Mouse (Mus musculus) liver, embryonic 13.5 days (tissue): ENCODE results near the gene Foxn2. TPM values are rescaled to one million over a fixed set of nuclear protein-coding genes. Genes with fewer than 3 reads are reported as not detected.

Experiments used
- ATAC-seq: fragments of 200-750 bp; cut with Nextera tagmentation; 2 replicates; pipeline ENCODE4 v1.8.0; 2017; ENCODE audit warnings: low read depth, mild to moderate bottlenecking, moderate number of reproducible peaks, moderate library complexity
- DNase-seq: peaks from one replicate; pipeline ENCODE4 v3.0.0; 2022
- H3K27ac ChIP-seq: fragments of 300-500 bp; sonication (generic); 2 replicates; pipeline ENCODE4 v1.5.1; 2015; ENCODE audit warnings: moderate library complexity, mild to moderate bottlenecking, inconsistent platforms
- H3K27me3 ChIP-seq: fragments of 300-500 bp; sonication (generic); 2 replicates; pipeline ENCODE4 v1.6.1; 2015; ENCODE audit warnings: mild to moderate bottlenecking, inconsistent platforms
- H3K36me3 ChIP-seq: fragments of 300-500 bp; sonication (generic); 2 replicates; pipeline ENCODE4 v1.6.1; 2015; ENCODE audit warnings: mild to moderate bottlenecking, inconsistent platforms
- H3K4me1 ChIP-seq: fragments of 300-500 bp; sonication (generic); replicated peaks from 2 replicates; pipeline ENCODE4 v1.6.1; 2015; ENCODE audit warnings: inconsistent platforms
- H3K4me2 ChIP-seq: fragments of 300-500 bp; sonication (generic); 2 replicates; pipeline ENCODE4 v1.6.1; 2015; ENCODE audit warnings: inconsistent platforms, mild to moderate bottlenecking, moderate library complexity
- H3K4me3 ChIP-seq: fragments of 300-500 bp; sonication (generic); replicated peaks from 2 replicates; pipeline ENCODE4 v1.5.1; 2015; ENCODE audit warnings: mild to moderate bottlenecking, inconsistent platforms
- H3K9ac ChIP-seq: fragments of 300-500 bp; sonication (generic); 2 replicates; pipeline ENCODE4 v1.6.1; 2015; ENCODE audit warnings: mild to moderate bottlenecking, inconsistent platforms
- H3K9me3 ChIP-seq: fragments of 300-500 bp; sonication (generic); replicated peaks from 2 replicates; pipeline ENCODE4 v1.6.1; 2016; ENCODE audit warnings: inconsistent platforms
- WGBS: fragments of 180-500 bp; shearing (Covaris S2); methylation state at CpG from one replicate; pipeline ENCODE4 v1.1.7; 2015; ENCODE audit not compliant: insufficient replicate concordance; 5-methylcytosine and 5-hydroxymethylcytosine counted together
- polyA plus RNA-seq: library from polyadenylated mRNA; unstranded; fragments of >200 nt; fragmentation: Nextera tagmentation; extraction: Ambion mirVana; gene quantifications from 2 replicates; pipeline ENCODE4 v1.2.1, GENCODE M21; 2015

The Foxn2 gene
- polyA plus RNA-seq, 1 experiment from 2014 or later = 12.0 TPM

GRCm38 (mm10) chr17:88473766-88474165 lies 33.3 kb downstream of the Foxn2 start:
- WGBS = 72% methylated on average over 2 of the region's 2 CpGs
- no peak overlapping the region for H3K9ac ChIP-seq
- ATAC-seq (no peak), DNase-seq (no peak)
- H3K9me3 ChIP-seq = no peaks in the 10 kb centered on the region
- peaks cover 9% of the 10 kb centered on the region for H3K4me1 ChIP-seq
- no peak overlapping the region for H3K4me2 ChIP-seq
- H3K27ac ChIP-seq = no peak overlapping the region
- H3K27me3 ChIP-seq = no peaks in the 10 kb centered on the region
- H3K36me3 ChIP-seq = peaks cover 48% of the 10 kb centered on the region
- no peak overlapping the region for H3K4me3 ChIP-seq

GRCm38 (mm10) chr17:88477165-88477564 lies 36.7 kb downstream of the Foxn2 start:
- ATAC-seq (no peak), DNase-seq (no peak)
- Histone ChIP-seq H3K27ac (no peak overlapping the region), H3K27me3 (no peaks in the 10 kb centered on the region), H3K9me3 (no peaks in the 10 kb centered on the region), H3K4me1 (peaks cover 39% of the 10 kb centered on the region), H3K9ac (no peak overlapping the region), H3K4me2 (no peak overlapping the region), H3K36me3 (peaks cover 22% of the 10 kb centered on the region), H3K4me3 (no peak overlapping the region)
- WGBS = 88% methylated on average over 7 of the region's 7 CpGs

- Histone ChIP-seq H3K4me1 (peaks cover 40% of the 10 kb centered on the region), H3K9me3 (no peaks in the 10 kb centered on the region), H3K4me3 (no peak overlapping the region), H3K36me3 (peaks cover 21% of the 10 kb centered on the region), H3K4me2 (no peak overlapping the region), H3K27ac (no peak overlapping the region), H3K27me3 (no peaks in the 10 kb centered on the region), H3K9ac (no peak overlapping the region)
- DNase-seq (no peak), ATAC-seq (no peak)
Observed at GRCm38 (mm10) chr17:88477699-88478098, 37.2 kb downstream of the Foxn2 start.

- Histone ChIP-seq H3K36me3 (peaks cover 22% of the 10 kb centered on the region), H3K4me1 (peaks cover 40% of the 10 kb centered on the region), H3K9ac (no peak overlapping the region), H3K4me3 (no peak overlapping the region), H3K27me3 (no peaks in the 10 kb centered on the region), H3K9me3 (no peaks in the 10 kb centered on the region), H3K27ac (peak overlapping the region; percentile 53; the same call in 1 of the 2 replicates), H3K4me2 (peak overlapping the region; percentile 26; the same call in 1 of the 2 replicates)
- WGBS = 41% methylated on average over 13 of the region's 13 CpGs
- ATAC-seq (peak; percentile 77), DNase-seq (peak; percentile 43)
Observed at GRCm38 (mm10) chr17:88479040-88479439, 38.5 kb downstream of the Foxn2 start.

- no peak for DNase-seq
- H3K27me3 ChIP-seq = no peaks in the 10 kb centered on the region
- no peak for ATAC-seq
- peaks cover 24% of the 10 kb centered on the region for H3K36me3 ChIP-seq
- no peak overlapping the region for H3K27ac ChIP-seq
- no peak overlapping the region for H3K4me3 ChIP-seq
- H3K4me1 ChIP-seq = peaks cover 33% of the 10 kb centered on the region
- 67% methylated on average over 10 of the region's 10 CpGs for WGBS
- no peaks in the 10 kb centered on the region for H3K9me3 ChIP-seq
- no peak overlapping the region for H3K9ac ChIP-seq
- no peak overlapping the region for H3K4me2 ChIP-seq
Observed at GRCm38 (mm10) chr17:88480369-88480768, 39.9 kb downstream of the Foxn2 start.

GRCm38 (mm10) chr17:88481062-88481461 lies 40.6 kb downstream of the Foxn2 start:
- DNase-seq (no peak), ATAC-seq (no peak)
- no peak overlapping the region for H3K9ac ChIP-seq
- no peaks in the 10 kb centered on the region for H3K27me3 ChIP-seq
- H3K36me3 ChIP-seq = peaks cover 24% of the 10 kb centered on the region
- peak overlapping the region; percentile 64 for H3K27ac ChIP-seq
- H3K4me1 ChIP-seq = peaks cover 33% of the 10 kb centered on the region
- H3K9me3 ChIP-seq = no peaks in the 10 kb centered on the region
- WGBS = 52% methylated on average over 2 of the region's 2 CpGs
- H3K4me3 ChIP-seq = no peak overlapping the region
- H3K4me2 ChIP-seq = no peak overlapping the region; the same call in 1 of the 2 replicates

- DNase-seq (peak; percentile 40), ATAC-seq (peak; percentile 88)
- no peak overlapping the region for H3K9ac ChIP-seq
- H3K27me3 ChIP-seq = no peaks in the 10 kb centered on the region
- H3K4me2 ChIP-seq = no peak overlapping the region; the same call in 1 of the 2 replicates
- H3K27ac ChIP-seq = peak overlapping the region; percentile 64
- no peaks in the 10 kb centered on the region for H3K9me3 ChIP-seq
- 28% methylated on average over 3 of the region's 3 CpGs for WGBS
- peaks cover 33% of the 10 kb centered on the region for H3K4me1 ChIP-seq
- peaks cover 24% of the 10 kb centered on the region for H3K36me3 ChIP-seq
- no peak overlapping the region for H3K4me3 ChIP-seq
Observed at GRCm38 (mm10) chr17:88481587-88481986, 41.1 kb downstream of the Foxn2 start.

GRCm38 (mm10) chr17:88484539-88484938 lies 44.0 kb downstream of the Foxn2 start:
- 77% methylated on average over 11 of the region's 11 CpGs for WGBS
- no peak for ATAC-seq
- no peak overlapping the region for H3K4me3 ChIP-seq
- peaks cover 26% of the 10 kb centered on the region for H3K4me1 ChIP-seq
- no peak overlapping the region for H3K4me2 ChIP-seq
- H3K9me3 ChIP-seq = no peaks in the 10 kb centered on the region
- H3K9ac ChIP-seq = no peak overlapping the region
- H3K36me3 ChIP-seq = peaks cover 28% of the 10 kb centered on the region
- DNase-seq = no peak
- no peak overlapping the region for H3K27ac ChIP-seq
- no peaks in the 10 kb centered on the region for H3K27me3 ChIP-seq

- H3K27ac ChIP-seq = no peak overlapping the region
- H3K4me2 ChIP-seq = no peak overlapping the region
- DNase-seq (no peak), ATAC-seq (no peak)
- H3K36me3 ChIP-seq = peaks cover 28% of the 10 kb centered on the region
- H3K9me3 ChIP-seq = no peaks in the 10 kb centered on the region
- no peak overlapping the region for H3K9ac ChIP-seq
- no peak overlapping the region for H3K4me3 ChIP-seq
- no peaks in the 10 kb centered on the region for H3K27me3 ChIP-seq
- 74% methylated on average over 1 of the region's 1 CpGs for WGBS
- H3K4me1 ChIP-seq = peaks cover 23% of the 10 kb centered on the region
Observed at GRCm38 (mm10) chr17:88484951-88485350, 44.4 kb downstream of the Foxn2 start.

GRCm38 (mm10) chr17:88490546-88490945 lies 50.0 kb downstream of the Foxn2 start:
- Histone ChIP-seq H3K27me3 (no peaks in the 10 kb centered on the region), H3K27ac (no peak overlapping the region), H3K9me3 (no peaks in the 10 kb centered on the region), H3K4me1 (no peaks in the 10 kb centered on the region), H3K4me3 (no peak overlapping the region), H3K9ac (no peak overlapping the region), H3K36me3 (peaks cover 44% of the 10 kb centered on the region), H3K4me2 (no peak overlapping the region)
- no peak for DNase-seq
- no peak for ATAC-seq
- WGBS = 86% methylated on average over 10 of the region's 10 CpGs

GRCm38 (mm10) chr17:88491366-88492106 lies 51.0 kb downstream of the Foxn2 start:
- H3K9ac ChIP-seq = no peak overlapping the region

GRCm38 (mm10) chr17:88492107-88492460 lies 51.6 kb downstream of the Foxn2 start:
- no peak for ATAC-seq
- Histone ChIP-seq H3K27me3 (no peaks in the 10 kb centered on the region), H3K36me3 (peaks cover 36% of the 10 kb centered on the region), H3K4me1 (no peaks in the 10 kb centered on the region), H3K9me3 (no peaks in the 10 kb centered on the region), H3K4me3 (no peak overlapping the region), H3K27ac (no peak overlapping the region), H3K4me2 (no peak overlapping the region), H3K9ac (no peak overlapping the region)
- DNase-seq = no peak
- 87% methylated on average over 5 of the region's 5 CpGs for WGBS

More at GRCm38 (mm10) chr17:88491366-88492106, 51.0 kb downstream of the Foxn2 start:
- no peaks in the 10 kb centered on the region for H3K27me3 ChIP-seq
- no peaks in the 10 kb centered on the region for H3K4me1 ChIP-seq
- H3K4me3 ChIP-seq = no peak overlapping the region
- H3K4me2 ChIP-seq = no peak overlapping the region
- WGBS = 90% methylated on average over 13 of the region's 13 CpGs
- no peak for DNase-seq
- peaks cover 40% of the 10 kb centered on the region for H3K36me3 ChIP-seq
- H3K27ac ChIP-seq = no peak overlapping the region
- no peak for ATAC-seq
- no peaks in the 10 kb centered on the region for H3K9me3 ChIP-seq
